Comparison of ENCODE assay signal across 11 mouse cellular contexts in genomic region chr14:99176559-99176958, GRCm38 (mm10).
DNase-seq lines count a peak whose midpoint lies in the region; ATAC-seq and TF ChIP-seq lines count a peak whose summit lies in the region.
"Had no signal": no experiment of that assay in that cellular context is flagged by ENCODE, and none has a peak within 500 bp of the region (broad histone marks: within the 10 kb centered on the region; RNA-seq: fewer than 3 reads in every experiment).

No protein-coding gene starts in this region.

- intact Hi-C loops in left cerebral cortex, postnatal 10 days (cut with DNase I), result no loop called here

- H3K27me3 ChIP-seq in liver, embryonic 12.5 days (replicated peaks), result no peaks in the 10 kb centered on the region
- H3K27me3 ChIP-seq in lung, embryonic 15.5 days, result no peaks in the 10 kb centered on the region
- no peaks in the 10 kb centered on the region for H3K27me3 ChIP-seq in forebrain, postnatal 0 days (ENCODE audit: insufficient read depth, low read length)

- H3K4me2 ChIP-seq in liver, embryonic 12.5 days, result no peak overlapping the region
- H3K4me2 ChIP-seq in lung, embryonic 15.5 days, result no peak overlapping the region
- H3K4me2 ChIP-seq in forebrain, postnatal 0 days (ENCODE audit: low read depth), result no peak overlapping the region

- H3K4me3 ChIP-seq in liver, embryonic 12.5 days, result no peak overlapping the region
- no peak overlapping the region for H3K4me3 ChIP-seq in lung, embryonic 15.5 days
- H3K4me3 ChIP-seq in forebrain, postnatal 0 days (ENCODE audit: low read depth, low read length), result no peak overlapping the region

- peaks cover 7% of the 10 kb centered on the region for H3K36me3 ChIP-seq in liver, embryonic 12.5 days
- H3K36me3 ChIP-seq in lung, embryonic 15.5 days, result no peaks in the 10 kb centered on the region
- H3K36me3 ChIP-seq in forebrain, postnatal 0 days (ENCODE audit: insufficient read depth), result no peaks in the 10 kb centered on the region

- no peak overlapping the region for H3K9ac ChIP-seq in liver, embryonic 12.5 days
- no peak overlapping the region for H3K9ac ChIP-seq in lung, embryonic 15.5 days
- no peak overlapping the region for H3K9ac ChIP-seq in forebrain, postnatal 0 days

- ATAC-seq in liver, embryonic 12.5 days, result no peak
- ATAC-seq in lung, embryonic 15.5 days (ENCODE audit: borderline replicate concordance, extremely low read depth, low FRiP score, low TSS enrichment), result peak; percentile 56; the same call in 1 of the 2 replicates
- no peak; the same call in 1 of the 2 replicates for ATAC-seq in forebrain, postnatal 0 days

- no peak for TF ChIP-seq CTCF in forebrain, postnatal 0 days (IDR thresholded peaks at IDR 0.05; ENCODE audit: low read depth)

- no peaks in the 10 kb centered on the region for H3K4me1 ChIP-seq in liver, embryonic 12.5 days
- H3K4me1 ChIP-seq in lung, embryonic 15.5 days, result peaks cover 15% of the 10 kb centered on the region
- H3K4me1 ChIP-seq in forebrain, postnatal 0 days (ENCODE audit: insufficient read depth), result no peaks in the 10 kb centered on the region

- DNase-seq in embryo, embryonic 10 days (ENCODE audit: low spot score), result peak; percentile 10
- DNase-seq in embryo, embryonic 11 days, result no peak
- DNase-seq in liver, result peak; percentile 7
- DNase-seq in yolk sac, embryonic 10.5 days (ENCODE audit: low spot score), result peak; percentile 62
- DNase-seq in forebrain, postnatal 0 days, result no peak
- DNase-seq in left cerebral cortex, postnatal 10 days (ENCODE audit: extremely low spot score in 1 of 2, low spot score in 2 of 2), result no peak
- DNase-seq: adrenal gland, adult 2 months had no signal

- H3K9me3 ChIP-seq in liver, embryonic 12.5 days (replicated peaks), result no peaks in the 10 kb centered on the region
- no peaks in the 10 kb centered on the region for H3K9me3 ChIP-seq in lung, embryonic 15.5 days
- no peaks in the 10 kb centered on the region for H3K9me3 ChIP-seq in forebrain, postnatal 0 days (ENCODE audit: low read length)
- H3K9me3 ChIP-seq: G1E had no signal

- H3K27ac ChIP-seq in liver, embryonic 12.5 days, result no peak overlapping the region
- H3K27ac ChIP-seq in lung, embryonic 15.5 days, result no peak overlapping the region
- no peak overlapping the region for H3K27ac ChIP-seq in forebrain, postnatal 0 days (ENCODE audit: low read depth, low read length)
- H3K27ac ChIP-seq: macrophage had no signal

- 72% methylated on average over 9 of the region's 9 CpGs for WGBS in liver, embryonic 12.5 days (ENCODE audit: insufficient replicate concordance)
- 49% methylated on average over 9 of the region's 9 CpGs for WGBS in lung, embryonic 15.5 days
- 61% methylated on average over 9 of the region's 9 CpGs for WGBS in forebrain, postnatal 0 days

Comparison
In these comparisons a context has a peak if more than half of its experiments do, and no peak if none do; other contexts are left out.
1. DNase-seq: peak in embryo, embryonic 10 days (single experiment), liver (single experiment) and yolk sac, embryonic 10.5 days (single experiment); none in embryo, embryonic 11 days (single experiment), forebrain, postnatal 0 days (single experiment) and left cerebral cortex, postnatal 10 days (0 of 2).